Mouse (Mus musculus) MN1 (cell line): Measurements from ENCODE around the gene Kcns1.

Source experiments
- DNase-seq: peaks from one replicate; pipeline ENCODE4 v3.0.0-alpha.2; 2016; ENCODE audit warnings: low spot score

Gene Kcns1

GRCm38 (mm10) chr2:164123169-164123766 lies 47.6 kb downstream of the Kcns1 start:
- no peak for DNase-seq

GRCm38 (mm10) chr2:164119503-164119902 lies 51.4 kb downstream of the Kcns1 start:
- no peak for DNase-seq

GRCm38 (mm10) chr2:164115531-164115930 lies 55.4 kb downstream of the Kcns1 start:
- DNase-seq, result no peak

- no peak for DNase-seq
Measured at GRCm38 (mm10) chr2:164114051-164114450, 56.9 kb downstream of the Kcns1 start.
